Mouse (Mus musculus) liver, adult 10 weeks (tissue): ENCODE measurements around the gene Rsrp1. TPM values are rescaled to one million over a fixed set of nuclear protein-coding genes. Genes with fewer than 3 reads are reported as not detected.

Experiments
- polyA plus RNA-seq: library from polyadenylated mRNA; stranded (reverse); fragments of 350-450 nt; fragmentation: Illumina TruSeq; extraction: RNeasy Lipid Tissue Mini Kit (QIAGEN cat#74804); gene quantifications from one replicate; pipeline ENCODE4 v1.2.3, GENCODE M21; 2014; ENCODE audit warnings: low read depth, low replicate concordance

The Rsrp1 gene
- polyA plus RNA-seq: 613 TPM

DNA sequence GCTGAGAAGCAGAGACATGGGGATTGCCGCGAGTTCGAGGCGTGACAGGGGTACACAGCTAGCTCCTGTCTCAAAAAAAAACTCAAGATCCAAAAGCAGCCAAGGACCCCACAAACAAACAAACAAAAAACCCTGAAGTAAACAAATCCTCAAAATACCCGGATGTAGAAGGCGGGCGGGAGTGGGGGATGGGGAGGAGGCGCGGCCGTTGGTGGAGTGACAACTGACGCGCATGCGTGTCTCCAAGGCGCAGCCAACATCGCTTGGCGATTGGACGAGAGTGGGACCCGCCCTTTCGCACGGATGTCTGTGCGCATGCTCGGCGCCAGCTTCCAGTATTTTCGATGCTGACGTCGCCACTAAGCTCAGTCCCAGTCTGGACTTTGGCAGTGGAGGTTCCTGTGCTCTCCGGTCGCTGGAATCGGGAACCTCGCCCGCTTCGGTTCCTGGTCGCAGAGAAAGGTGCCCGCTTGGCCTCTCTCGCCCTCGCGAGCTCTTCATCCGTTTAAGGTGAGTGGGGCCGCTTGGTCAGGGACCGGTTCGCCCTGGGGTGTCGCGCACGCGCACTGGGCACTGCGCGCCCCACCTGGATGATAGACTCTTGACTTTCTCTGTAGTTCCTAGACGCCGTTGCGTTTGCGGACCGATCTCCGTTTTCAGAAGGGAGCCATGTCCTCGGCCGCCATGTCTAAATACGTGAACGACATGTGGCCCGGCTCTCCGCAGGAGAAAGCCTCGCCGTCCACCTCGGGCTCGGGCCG is at the start of gene Rsrp1:
TSS of gene Rsrp1 (plus strand) at position 335 of the 761 bp plus-strand sequence.

DNA sequence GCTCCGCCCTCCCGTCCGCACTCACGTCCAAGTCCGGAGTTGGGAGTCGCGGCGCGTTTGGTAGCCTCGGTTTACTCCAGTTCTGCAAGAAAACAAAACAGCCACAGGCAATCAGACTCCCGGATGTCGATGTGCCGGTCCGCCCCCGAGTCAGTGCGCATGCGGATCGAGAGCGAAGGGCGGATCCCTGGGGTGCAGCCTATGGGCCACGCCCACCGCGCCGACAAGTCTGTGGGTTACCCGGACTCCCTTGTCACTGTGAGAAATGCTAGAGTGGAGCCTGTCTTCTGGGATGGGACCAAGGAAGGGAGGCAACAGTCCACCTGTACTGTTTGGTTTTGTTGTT is 8.6 kb upstream of the Rsrp1 start, which contains the start of gene Tmem50a:
TSS of gene Tmem50a (minus strand) at position 161 of the 346 bp plus-strand sequence.

DNA sequence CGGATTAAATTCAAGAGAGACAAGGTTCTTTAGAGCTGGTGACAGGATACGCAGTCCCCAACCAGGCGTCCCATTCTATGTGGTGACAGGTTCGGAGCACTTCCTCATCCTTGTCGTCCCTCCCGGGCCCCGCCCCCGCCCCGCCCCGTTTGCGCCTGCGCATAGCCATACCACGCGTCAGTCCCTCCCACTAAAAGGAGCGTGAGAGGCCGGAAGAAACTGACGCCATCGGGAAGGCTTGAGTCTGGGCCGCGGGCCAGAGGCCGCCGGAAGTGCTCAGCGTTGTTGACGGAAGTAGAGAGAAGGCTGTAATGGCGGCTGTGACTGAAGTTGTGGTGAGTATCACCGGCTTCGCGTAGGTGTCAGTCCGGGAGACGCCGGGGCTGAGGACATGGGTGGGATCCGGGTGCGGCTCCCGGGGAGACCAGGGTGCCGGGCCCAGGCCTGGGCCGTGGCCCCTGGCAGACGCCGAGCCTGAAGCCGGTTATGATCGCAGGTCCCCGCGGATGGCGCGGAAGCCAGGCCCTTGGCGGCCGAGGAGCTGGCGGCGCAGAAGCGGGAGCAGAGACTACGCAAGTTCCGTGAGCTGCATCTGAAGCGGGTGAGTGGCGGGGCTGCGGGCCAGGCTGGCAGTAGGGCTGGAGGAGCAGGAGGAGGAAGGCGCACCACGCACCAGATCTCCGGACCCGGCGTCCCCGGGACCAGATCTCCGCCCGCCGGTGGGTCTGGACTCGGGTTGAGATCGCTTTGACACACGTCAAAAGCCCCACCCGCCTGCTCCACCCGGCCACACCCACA is 7.5 kb downstream of the Rsrp1 start, which contains the start of gene Syf2:
TSS of gene Syf2 (plus strand) at position 215 of the 798 bp plus-strand sequence.

Other genes with a start within 250 kb of the Rsrp1 start
- gene Man1c1, start 219.3 kb upstream of the Rsrp1 start, polyA plus RNA-seq: 0.87 TPM
- 2.0 TPM for gene Ldlrap1, start 155.6 kb upstream of the Rsrp1 start, polyA plus RNA-seq
- 23.4 TPM for gene Maco1, start 70.2 kb upstream of the Rsrp1 start, polyA plus RNA-seq
- gene Rhd, start 59.1 kb upstream of the Rsrp1 start, polyA plus RNA-seq: not detected
- gene Tmem50a, start 8.6 kb upstream of the Rsrp1 start, polyA plus RNA-seq: 36.2 TPM
- 32.1 TPM for gene Syf2, start 7.3 kb downstream of the Rsrp1 start, polyA plus RNA-seq
- gene Runx3, start 197.1 kb downstream of the Rsrp1 start, polyA plus RNA-seq: not detected